Mouse (Mus musculus): ENCODE results near the gene Stat5a.

Gene Stat5a

DNA sequence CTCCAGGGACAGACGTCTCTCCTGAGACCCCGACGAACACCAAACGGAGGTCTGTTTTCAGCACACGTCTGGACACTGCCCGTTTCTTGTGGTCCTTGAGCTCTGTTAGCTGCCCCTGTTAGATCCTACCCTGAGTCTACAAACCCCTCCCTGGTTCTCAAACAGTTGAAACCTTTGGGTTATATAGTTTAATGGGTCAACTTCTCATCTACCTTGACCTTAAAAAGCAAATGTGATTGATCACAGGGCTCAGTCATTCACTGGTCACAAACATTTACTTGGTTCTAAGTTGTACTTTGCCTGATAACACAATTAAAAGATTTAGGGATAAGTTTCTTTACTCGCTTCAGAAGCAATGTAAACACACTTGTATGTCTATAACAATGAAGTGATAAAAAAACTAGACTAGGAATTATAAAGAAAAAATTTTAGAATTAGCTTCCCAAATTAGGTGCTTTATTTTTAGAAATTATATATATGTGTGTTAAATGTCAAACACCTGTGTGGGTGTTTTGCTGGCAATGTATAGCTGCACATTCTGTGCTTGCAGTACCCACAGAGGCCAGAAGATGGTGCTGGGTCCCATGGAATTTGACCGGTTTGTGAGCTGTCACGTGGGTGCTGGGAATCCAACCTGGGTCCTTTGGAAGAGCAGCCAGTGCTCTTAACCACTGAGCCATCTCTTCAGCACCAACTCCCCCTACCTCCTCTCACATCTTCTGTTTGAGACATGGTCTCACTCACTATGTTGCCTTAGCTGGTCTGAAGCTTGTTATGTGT is 22.0 kb upstream of the Stat5a start:
- DNase-seq (ENCODE audit: low read depth, low spot score) = no peak

GRCm38 (mm10) chr11:100838894-100839293 is 20.3 kb upstream of the Stat5a start:
- DNase-seq (ENCODE audit: low read depth, low spot score) = no peak

- DNase-seq (ENCODE audit: low read depth, low spot score) = no peak
Observed at GRCm38 (mm10) chr11:100839523-100839922, 19.6 kb upstream of the Stat5a start.

GRCm38 (mm10) chr11:100840866-100841265 is 18.3 kb upstream of the Stat5a start:
- DNase-seq (ENCODE audit: low read depth, low spot score) = no peak

DNA sequence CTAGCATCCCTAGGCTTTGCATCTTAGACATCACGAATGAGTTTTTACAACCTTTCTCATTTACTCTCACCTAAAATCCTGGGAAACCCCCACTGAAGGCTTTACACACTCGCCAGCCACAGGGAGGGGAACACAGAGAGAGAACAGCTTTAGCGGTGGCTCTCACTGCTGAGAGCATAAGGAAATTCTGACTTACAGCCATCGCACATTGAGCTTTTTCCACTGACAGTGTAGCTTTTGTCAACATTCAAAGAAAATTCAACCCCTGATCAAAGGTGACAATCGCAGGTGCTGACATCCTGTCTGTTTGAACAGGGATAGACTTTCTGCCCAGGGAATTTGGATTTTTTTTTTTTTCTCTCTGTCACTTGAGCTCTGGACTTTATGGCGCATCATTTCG is 17.1 kb upstream of the Stat5a start:
- no peak for DNase-seq (ENCODE audit: low read depth, low spot score)

- no peak for DNase-seq (ENCODE audit: low read depth, low spot score)
Observed at GRCm38 (mm10) chr11:100843070-100843669, 16.0 kb upstream of the Stat5a start.

DNA sequence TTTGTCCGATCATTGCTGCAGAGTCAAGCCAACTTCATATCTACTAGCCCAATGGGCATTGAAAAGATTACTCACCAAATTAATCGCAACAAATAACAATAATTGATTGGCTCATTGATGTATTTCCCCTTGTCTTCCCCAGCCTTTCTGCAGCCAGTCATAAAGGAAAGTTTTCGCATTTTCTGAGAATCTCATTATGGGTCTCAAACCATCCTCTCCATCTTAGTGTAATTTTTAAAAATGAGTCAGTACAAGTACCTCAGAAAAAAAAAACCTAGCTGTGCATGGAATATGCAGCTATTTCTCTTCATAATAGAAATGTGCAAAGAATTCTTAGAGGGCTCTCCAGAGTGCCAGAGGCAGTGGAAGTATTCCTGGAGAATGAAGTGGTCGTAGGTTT is 15.0 kb upstream of the Stat5a start:
- DNase-seq (ENCODE audit: low read depth, low spot score) = no peak

GRCm38 (mm10) chr11:100845793-100846192 is 13.4 kb upstream of the Stat5a start:
- no peak for DNase-seq (ENCODE audit: low read depth, low spot score)

- no peak for DNase-seq (ENCODE audit: low read depth, low spot score)
Observed at GRCm38 (mm10) chr11:100847572-100847971, 11.6 kb upstream of the Stat5a start.

DNA sequence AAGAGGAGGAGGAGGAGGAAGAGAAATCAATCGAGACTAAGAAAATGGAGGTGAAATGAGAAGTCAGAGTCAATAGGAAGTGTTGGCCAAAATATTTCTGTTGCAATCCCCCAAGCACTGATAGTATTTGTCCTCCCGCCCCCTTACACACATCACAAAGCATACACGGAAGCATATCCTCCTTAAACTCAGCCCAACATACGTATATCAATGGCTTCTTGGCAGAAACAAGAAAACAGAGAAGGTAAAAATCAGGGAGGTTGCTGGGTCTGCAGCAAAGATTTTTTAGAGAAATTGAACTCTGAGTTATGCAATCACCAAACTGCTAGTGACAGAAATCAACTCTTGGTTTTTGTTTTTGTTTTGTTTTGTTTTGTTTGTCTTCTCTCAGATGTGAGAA is 11.1 kb upstream of the Stat5a start:
- DNase-seq (ENCODE audit: low read depth, low spot score) = no peak

- no peak for DNase-seq (ENCODE audit: low read depth, low spot score)
Observed at GRCm38 (mm10) chr11:100848789-100849379, 10.3 kb upstream of the Stat5a start.

GRCm38 (mm10) chr11:100849456-100850037 is 9.6 kb upstream of the Stat5a start:
- DNase-seq (ENCODE audit: low read depth, low spot score) = no peak

- no peak for DNase-seq (ENCODE audit: low read depth, low spot score)
Observed at GRCm38 (mm10) chr11:100850038-100850777, 8.9 kb upstream of the Stat5a start, which contains the start of gene Stat5b. Stat5b (minus strand) TSS chr11:100850724.

DNA sequence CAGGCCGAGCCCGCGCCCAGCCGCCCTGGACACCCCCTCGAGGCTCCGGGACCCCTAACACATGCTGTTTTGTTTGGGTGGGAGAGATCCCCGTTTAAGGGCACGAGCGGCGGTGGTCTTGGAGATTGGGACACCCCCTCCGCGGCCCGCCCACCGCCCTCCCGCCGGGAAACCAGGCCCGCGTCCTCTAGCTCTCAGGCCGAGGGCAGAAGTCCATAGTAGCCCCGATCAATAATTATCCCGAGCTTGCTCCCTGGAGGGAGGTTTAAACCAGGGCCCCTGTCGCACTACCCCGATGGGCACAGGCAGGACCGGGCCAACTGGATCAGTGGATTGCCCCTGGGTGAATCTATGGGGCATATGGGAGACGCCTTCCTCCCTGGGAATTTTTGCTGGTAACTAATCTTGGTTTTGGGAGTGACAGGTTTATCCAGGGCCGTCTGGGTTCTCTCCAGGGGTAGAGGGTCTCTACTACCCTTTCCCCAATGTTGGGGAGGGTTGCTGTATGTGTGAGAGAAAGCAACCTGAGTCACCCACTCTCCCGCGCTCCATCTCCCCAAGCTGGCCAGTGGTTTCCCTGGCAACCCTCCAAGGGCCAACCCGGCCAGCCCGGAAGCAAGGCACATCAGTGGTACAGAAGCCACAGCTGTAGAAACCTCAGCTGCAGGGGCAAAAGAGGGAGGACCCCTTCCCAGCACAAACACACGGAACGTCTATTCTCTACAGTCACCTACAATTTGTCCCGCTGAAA is 8.2 kb upstream of the Stat5a start:
- DNase-seq (ENCODE audit: low read depth, low spot score) = no peak

- DNase-seq (ENCODE audit: low read depth, low spot score) = no peak
Observed at GRCm38 (mm10) chr11:100852088-100852487, 7.1 kb upstream of the Stat5a start.

DNA sequence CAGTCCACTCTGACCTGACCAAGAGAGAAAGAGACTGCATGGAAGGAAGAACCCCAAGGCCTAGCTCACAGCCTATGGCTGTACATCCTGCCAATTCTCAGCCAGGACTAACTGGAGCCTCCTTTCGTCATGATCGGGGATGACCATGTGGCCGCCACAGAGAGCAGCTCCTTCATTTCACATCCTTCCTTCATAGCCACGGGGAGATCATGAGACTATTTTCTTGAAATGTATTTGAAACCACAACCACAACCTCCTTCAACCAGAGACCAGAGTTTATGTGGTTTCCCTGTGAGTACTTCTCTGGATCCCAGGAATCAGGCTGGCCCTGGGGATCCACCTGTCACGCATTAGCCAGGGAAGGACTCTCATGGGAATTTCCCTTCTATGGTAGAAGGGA is 6.1 kb upstream of the Stat5a start:
- no peak for DNase-seq (ENCODE audit: low read depth, low spot score)

- DNase-seq (ENCODE audit: low read depth, low spot score) = no peak
Observed at GRCm38 (mm10) chr11:100854268-100854667, 4.9 kb upstream of the Stat5a start.

GRCm38 (mm10) chr11:100855178-100855577 is 4.0 kb upstream of the Stat5a start:
- no peak for DNase-seq (ENCODE audit: low read depth, low spot score)

- no peak for DNase-seq (ENCODE audit: low read depth, low spot score)
Observed at GRCm38 (mm10) chr11:100857960-100858359, 1.2 kb upstream of the Stat5a start.

- no peak for DNase-seq (ENCODE audit: low read depth, low spot score)
Observed at GRCm38 (mm10) chr11:100859579-100860075, 476 bp downstream of the Stat5a start.
